Mouse (Mus musculus) cerebellum, adult (tissue): ENCODE results near the gene B3galt4.
"Not testable (repeated sequence)": the region's sequence is repeated elsewhere in the genome, so short reads cannot be mapped to it uniquely, and the experiment has no call there.

Source experiments
- ATAC-seq: cut with Nextera tagmentation; 2 replicates; pipeline ENCODE4 v1.9.2; 2017; ENCODE audit warnings: mild to moderate bottlenecking, moderate library complexity, mixed read lengths; ENCODE audit not compliant: insufficient number of reproducible peaks, low FRiP score, low TSS enrichment

Gene B3galt4

GRCm38 (mm10) chr17:33968927-33969326 lies 17.6 kb upstream of the B3galt4 start:
- ATAC-seq: peak; percentile 31; the same call in 1 of the 2 replicates

GRCm38 (mm10) chr17:33968489-33968888 lies 17.2 kb upstream of the B3galt4 start:
- ATAC-seq: peak; percentile 61; the same call in 1 of the 2 replicates

GRCm38 (mm10) chr17:33965846-33966550 lies 14.7 kb upstream of the B3galt4 start:
- no peak for ATAC-seq

GRCm38 (mm10) chr17:33965082-33965845 lies 14.0 kb upstream of the B3galt4 start:
- ATAC-seq: no peak

- no peak for ATAC-seq
Measured at GRCm38 (mm10) chr17:33962876-33963275, 11.6 kb upstream of the B3galt4 start.

GRCm38 (mm10) chr17:33959948-33960347 lies 8.7 kb upstream of the B3galt4 start:
- no peak for ATAC-seq

- no peak for ATAC-seq
Measured at GRCm38 (mm10) chr17:33959135-33959534, 7.8 kb upstream of the B3galt4 start.

GRCm38 (mm10) chr17:33958451-33958850 lies 7.2 kb upstream of the B3galt4 start:
- no peak for ATAC-seq

GRCm38 (mm10) chr17:33957493-33957892 lies 6.2 kb upstream of the B3galt4 start:
- ATAC-seq: no peak

- ATAC-seq: no peak
Measured at GRCm38 (mm10) chr17:33956336-33956735, 5.0 kb upstream of the B3galt4 start.

- ATAC-seq: peak; percentile 80; the same call in 1 of the 2 replicates
Measured at GRCm38 (mm10) chr17:33955555-33956214, 4.4 kb upstream of the B3galt4 start, which contains the start of the genes Vps52 and Rps18. Gene Vps52, plus strand, starts transcription at chr17:33955812. Gene Rps18, minus strand, starts transcription at chr17:33956001.

- no peak; the same call in 1 of the 2 replicates for ATAC-seq
Measured at GRCm38 (mm10) chr17:33954646-33955554, 3.6 kb upstream of the B3galt4 start.

GRCm38 (mm10) chr17:33953961-33954565 lies 2.8 kb upstream of the B3galt4 start:
- no peak for ATAC-seq

GRCm38 (mm10) chr17:33953310-33953709 lies 2.0 kb upstream of the B3galt4 start:
- ATAC-seq: no peak

- no peak for ATAC-seq
Measured at GRCm38 (mm10) chr17:33952879-33953278, 1.6 kb upstream of the B3galt4 start.

- not testable (repeated sequence) for ATAC-seq
Measured at GRCm38 (mm10) chr17:33952015-33952414, 727 bp upstream of the B3galt4 start.

- ATAC-seq: no peak
Measured at GRCm38 (mm10) chr17:33950131-33950625, 1.1 kb downstream of the B3galt4 start.

- no peak for ATAC-seq
Measured at GRCm38 (mm10) chr17:33948905-33949537, 2.3 kb downstream of the B3galt4 start.
